In the genomic region with DNA sequence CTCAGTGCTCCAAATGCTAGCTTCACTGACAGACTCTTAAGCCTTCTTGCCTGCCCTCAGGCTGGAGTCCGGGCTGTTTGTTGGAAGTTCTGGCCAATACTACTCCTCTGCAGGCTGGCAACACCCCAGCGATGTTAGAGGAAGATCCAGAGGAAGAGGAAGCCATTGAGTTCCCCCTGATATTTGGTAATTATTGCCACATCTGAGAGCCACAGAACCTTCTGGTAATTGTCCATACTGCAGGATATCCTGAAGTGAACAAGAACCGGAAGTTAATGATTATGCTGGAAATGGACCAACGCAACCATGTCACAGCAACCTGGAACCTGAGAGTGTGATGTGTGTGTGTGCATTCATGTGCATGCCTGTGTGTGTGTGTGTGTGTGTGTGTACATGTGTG, we compare ENCODE assay signal across 11 mouse cellular contexts.
DNase-seq lines count a peak whose midpoint lies in the region; ATAC-seq and TF ChIP-seq lines count a peak whose summit lies in the region.
"Had no signal": no experiment of that assay in that cellular context is flagged by ENCODE, and none has a peak within 500 bp of the region (broad histone marks: within the 10 kb centered on the region; RNA-seq: fewer than 3 reads in every experiment).

No protein-coding gene starts in this region.

- no peaks in the 10 kb centered on the region for H3K9me3 ChIP-seq in lung, postnatal 0 days (ENCODE audit: low read length)
- no peaks in the 10 kb centered on the region for H3K9me3 ChIP-seq in midbrain, embryonic 13.5 days
- H3K9me3 ChIP-seq: liver, embryonic 15.5 days; neural tube, embryonic 13.5 days had no signal

- DNase-seq in kidney, postnatal 14 days: peak; percentile 14
- DNase-seq in kidney, postnatal 25 days: no peak
- DNase-seq in lung, postnatal 0 days (ENCODE audit: low spot score): peak; percentile 26
- peak; percentile 15 for DNase-seq in splenic B cell, adult 2 months (ENCODE audit: low read depth, low spot score)
- no peak for DNase-seq in left cerebral cortex, postnatal 4 days
- DNase-seq: adrenal gland, adult 8-10 months; gastrocnemius, postnatal 25 days had no signal

- H3K4me1 ChIP-seq in lung, postnatal 0 days (ENCODE audit: insufficient read depth, low read depth, low read length): no peaks in the 10 kb centered on the region
- peaks cover 9% of the 10 kb centered on the region for H3K4me1 ChIP-seq in midbrain, embryonic 13.5 days (replicated peaks)

- peak; percentile 88 for ATAC-seq in granulocyte monocyte progenitor cell, adult 5-6 weeks (replicated peaks; ENCODE audit: poor library complexity, severe bottlenecking)
- 0 out of 2 replicates have a peak, but pooled peaks have one; percentile 10 for ATAC-seq in lung, postnatal 0 days
- ATAC-seq in midbrain, embryonic 13.5 days: no peak

- no peaks in the 10 kb centered on the region for H3K36me3 ChIP-seq in lung, postnatal 0 days (ENCODE audit: insufficient read depth, low read length)
- H3K36me3 ChIP-seq in splenic B cell, adult 2 months (ENCODE audit: control insufficient read depth, insufficient read depth, low read length, poor library complexity, severe bottlenecking): no peaks in the 10 kb centered on the region
- no peaks in the 10 kb centered on the region for H3K36me3 ChIP-seq in midbrain, embryonic 13.5 days
- H3K36me3 ChIP-seq: liver, embryonic 15.5 days; neural tube, embryonic 13.5 days had no signal

- H3K4me2 ChIP-seq in lung, postnatal 0 days (replicated peaks; ENCODE audit: low read depth, low read length): no peak overlapping the region
- H3K4me2 ChIP-seq in midbrain, embryonic 13.5 days (replicated peaks): no peak overlapping the region
- H3K4me2 ChIP-seq: neural tube, embryonic 13.5 days had no signal

- H3K9ac ChIP-seq in lung, postnatal 0 days (replicated peaks; ENCODE audit: low read depth): no peak overlapping the region
- no peak overlapping the region for H3K9ac ChIP-seq in midbrain, embryonic 13.5 days (replicated peaks)
- H3K9ac ChIP-seq: liver, embryonic 15.5 days; neural tube, embryonic 13.5 days had no signal

- H3K4me3 ChIP-seq in lung, postnatal 0 days (ENCODE audit: low read depth, low read length): no peak overlapping the region
- no peak overlapping the region for H3K4me3 ChIP-seq in midbrain, embryonic 13.5 days (replicated peaks)
- H3K4me3 ChIP-seq: liver, embryonic 15.5 days; neural tube, embryonic 13.5 days had no signal

- TF ChIP-seq CTCF in lung, postnatal 0 days (IDR thresholded peaks at IDR 0.05): no peak

- TF ChIP-seq EP300 in lung, postnatal 0 days (IDR thresholded peaks at IDR 0.05): no peak

- no peaks in the 10 kb centered on the region for H3K27me3 ChIP-seq in lung, postnatal 0 days (replicated peaks; ENCODE audit: insufficient read depth, low read length)
- no peaks in the 10 kb centered on the region for H3K27me3 ChIP-seq in splenic B cell, adult 2 months (ENCODE audit: control insufficient read depth, insufficient read depth, low read length, poor library complexity, severe bottlenecking)
- H3K27me3 ChIP-seq in midbrain, embryonic 13.5 days: peaks cover 16% of the 10 kb centered on the region; the same call in 1 of the 2 replicates
- H3K27me3 ChIP-seq: liver, embryonic 15.5 days; neural tube, embryonic 13.5 days had no signal

- 53% methylated on average over 4 of the region's 4 CpGs for WGBS in lung, postnatal 0 days
- WGBS in midbrain, embryonic 13.5 days: 84% methylated on average over 4 of the region's 4 CpGs

- intact Hi-C loops in left cerebral cortex, postnatal 4 days (cut with DNase I): loop anchor here (2.0 to 5.0 kb wide), 3 partner anchors 229 to 374 kb away; no protein-coding TSS in a partner anchor

- no peak overlapping the region for H3K27ac ChIP-seq in lung, postnatal 0 days (ENCODE audit: low read length)
- H3K27ac ChIP-seq in midbrain, embryonic 13.5 days: no peak overlapping the region
- H3K27ac ChIP-seq: liver, embryonic 15.5 days; neural tube, embryonic 13.5 days had no signal

Comparison
In these comparisons a context has a peak if more than half of its experiments do, and no peak if none do; other contexts are left out.
1. DNase-seq: peak in kidney, postnatal 14 days (single experiment), lung, postnatal 0 days (single experiment) and splenic B cell, adult 2 months (single experiment); none in kidney, postnatal 25 days (0 of 2) and left cerebral cortex, postnatal 4 days (single experiment).